Mouse (Mus musculus) frontal cortex, postnatal 10 days (tissue): ENCODE measurements at regions not wholly inside any gene's neighbourhood (a gene's known extent, or its start where the extent isn't known, plus 50 kb on each side); places are given as distances from the start of the nearest gene placed in this dataset.

ENCODE experiments used
- DNase-seq, 2 experiments: peaks; one replicate each; pipeline ENCODE4 v3.0.0; 2022; ENCODE audit warnings: low spot score in 2 of 2, mixed read lengths in 1 of 2

- DNase-seq = no peak
These were observed 203.1 kb upstream of the Gmds start for GRCm38 (mm10) chr13:32541611-32542010.

GRCm38 (mm10) chr13:32536241-32536640 lies 197.7 kb upstream of the Gmds start:
- no peak for DNase-seq

GRCm38 (mm10) chr13:32535602-32536001 lies 197.1 kb upstream of the Gmds start:
- no peak for DNase-seq

GRCm38 (mm10) chr13:32530926-32531512 lies 192.5 kb upstream of the Gmds start:
- DNase-seq = no peak

GRCm38 (mm10) chr13:32518611-32519344 lies 180.2 kb upstream of the Gmds start:
- no peak for DNase-seq

GRCm38 (mm10) chr13:32517514-32517913 lies 179.0 kb upstream of the Gmds start:
- DNase-seq = no peak

- DNase-seq = no peak
These were observed 170.9 kb upstream of the Gmds start for GRCm38 (mm10) chr13:32509231-32510023.

GRCm38 (mm10) chr13:32508447-32508846 lies 169.9 kb upstream of the Gmds start:
- no peak for DNase-seq

- DNase-seq = no peak
These were observed 169.3 kb upstream of the Gmds start for GRCm38 (mm10) chr13:32507825-32508224.

GRCm38 (mm10) chr13:32498205-32498790 lies 159.8 kb upstream of the Gmds start:
- no peak for DNase-seq

- DNase-seq = no peak
These were observed 157.7 kb upstream of the Gmds start for GRCm38 (mm10) chr13:32496263-32496662.

GRCm38 (mm10) chr13:32495063-32495462 lies 156.5 kb upstream of the Gmds start:
- no peak for DNase-seq

- DNase-seq = no peak
These were observed 155.3 kb upstream of the Gmds start for GRCm38 (mm10) chr13:32493806-32494205.

GRCm38 (mm10) chr13:32493309-32493708 lies 154.8 kb upstream of the Gmds start:
- peak in 1 of 2 experiments; percentile 56 for DNase-seq

- DNase-seq = no peak
These were observed 154.0 kb upstream of the Gmds start for GRCm38 (mm10) chr13:32492566-32492965.

- no peak for DNase-seq
These were observed 143.0 kb upstream of the Gmds start for GRCm38 (mm10) chr13:32481444-32482058.

GRCm38 (mm10) chr13:32480029-32480428 lies 141.5 kb upstream of the Gmds start:
- no peak for DNase-seq

- DNase-seq = no peak
These were observed 140.7 kb upstream of the Gmds start for GRCm38 (mm10) chr13:32479118-32479818.

GRCm38 (mm10) chr13:32465787-32466186 lies 127.2 kb upstream of the Gmds start:
- DNase-seq = no peak

GRCm38 (mm10) chr13:32465041-32465682 lies 126.6 kb upstream of the Gmds start:
- no peak for DNase-seq
